Mouse (Mus musculus) erythroid progenitor cell, adult 5-6 weeks (primary cell): ENCODE results near the gene Abcc5. TPM values are rescaled to one million over a fixed set of nuclear protein-coding genes. Genes with fewer than 3 reads are reported as not detected.
"Not testable (repeated sequence)": the region's sequence is repeated elsewhere in the genome, so short reads cannot be mapped to it uniquely, and the experiment has no call there.

Experiments
- ATAC-seq: replicated peaks from 2 replicates; pipeline ENCODE4 v1.8.0; 2016; ENCODE audit warnings: moderate number of reproducible peaks, mild to moderate bottlenecking, moderate TSS enrichment, inconsistent platforms; ENCODE audit not compliant: poor library complexity, low FRiP score, severe bottlenecking
- total RNA-seq, 2 experiments: library from RNA; stranded (forward) in 1 of 2; stranded (reverse) in 1 of 2; fragments of 150-400 nt in 1 of 2; fragments of 186-747, 209-891 nt in 1 of 2; gene quantifications; 2 replicates each; pipeline versions ENCODE4 v1.2.3 to v1.2.4; 2015 to 2017; ENCODE audit warnings: low replicate concordance in 2 of 2

Abcc5 gene
- total RNA-seq, 2 experiments from 2014 or later = 26.0 to 29.3 TPM

DNA sequence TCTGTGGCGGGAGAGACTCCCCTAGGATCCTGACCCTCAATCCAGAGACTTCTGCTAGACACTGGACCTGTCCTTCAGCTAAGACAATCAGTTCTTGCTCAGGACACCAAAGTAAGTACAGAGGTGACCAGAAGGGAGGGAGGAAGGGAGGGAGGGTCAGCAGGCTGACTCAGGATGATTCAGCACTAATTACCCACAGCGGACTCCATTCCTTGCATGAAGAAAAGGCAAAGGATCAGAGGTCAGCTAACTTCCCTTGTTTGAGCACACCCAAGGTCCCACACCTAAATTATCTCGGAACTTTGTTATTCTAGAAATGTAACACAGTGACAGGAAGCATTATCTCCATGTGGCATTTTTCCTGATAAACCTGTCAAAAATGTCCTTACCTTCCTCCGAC lies 54.5 kb downstream of the Abcc5 start:
- ATAC-seq = 0 out of 2 replicates have a peak, but pooled peaks have one; percentile 25

DNA sequence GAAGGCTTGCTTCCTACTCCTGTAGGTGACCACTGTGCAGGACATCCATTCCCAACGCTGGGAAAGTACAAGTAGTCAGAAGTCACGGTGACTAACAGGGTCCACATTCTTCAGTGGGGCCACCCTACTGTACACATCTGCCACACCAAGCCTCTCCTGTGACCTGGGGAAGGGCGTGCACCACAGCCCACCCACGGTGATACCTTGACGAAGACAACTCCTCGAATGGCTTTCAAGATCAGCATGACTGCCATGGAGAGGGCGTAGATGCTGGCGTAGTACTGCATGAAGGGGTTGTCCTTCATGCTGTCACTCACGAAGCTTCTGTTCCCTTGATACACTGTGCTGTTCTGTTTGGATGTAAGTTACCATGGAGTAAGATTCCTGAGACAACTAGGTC lies 58.0 kb downstream of the Abcc5 start:
- ATAC-seq = no peak

DNA sequence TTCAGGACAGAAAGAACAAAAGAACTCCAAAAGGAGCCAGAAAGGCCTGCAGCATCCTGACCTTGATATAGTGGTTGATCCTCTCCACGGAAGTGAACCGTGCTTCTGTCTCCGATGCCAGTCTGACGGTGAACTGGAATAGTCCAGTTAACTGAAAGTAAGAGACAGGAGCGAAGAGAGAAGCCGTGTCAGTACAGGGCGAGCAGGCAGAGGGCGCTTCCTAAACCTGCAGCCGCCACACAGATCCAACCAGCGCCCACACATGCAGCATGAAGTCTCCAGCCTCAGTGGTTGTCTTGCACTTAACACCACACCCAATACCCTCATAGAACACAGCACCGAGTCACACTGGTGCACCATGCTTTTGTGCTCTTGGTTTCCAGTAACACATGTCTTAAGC lies 64.1 kb downstream of the Abcc5 start:
- ATAC-seq = no peak

DNA sequence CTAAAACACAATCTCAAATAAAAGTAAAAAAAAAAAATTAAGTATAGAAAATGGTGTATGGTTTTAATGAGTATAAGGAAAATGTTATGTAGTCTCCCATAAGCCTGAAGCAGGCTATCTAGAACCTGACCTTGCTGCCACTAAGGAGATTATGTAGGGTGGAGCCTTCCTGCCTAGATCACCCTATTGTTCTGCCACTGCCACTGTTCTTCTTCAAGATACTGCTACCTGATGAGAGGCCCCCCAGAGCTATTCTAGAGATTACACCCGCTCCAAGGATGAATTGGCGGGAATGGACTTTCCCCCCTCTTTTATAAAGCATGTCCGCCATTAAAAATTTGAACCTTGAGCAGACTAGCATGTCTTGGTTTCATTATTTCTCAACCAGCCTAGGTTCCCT lies 64.7 kb downstream of the Abcc5 start:
- not testable (repeated sequence) for ATAC-seq

DNA sequence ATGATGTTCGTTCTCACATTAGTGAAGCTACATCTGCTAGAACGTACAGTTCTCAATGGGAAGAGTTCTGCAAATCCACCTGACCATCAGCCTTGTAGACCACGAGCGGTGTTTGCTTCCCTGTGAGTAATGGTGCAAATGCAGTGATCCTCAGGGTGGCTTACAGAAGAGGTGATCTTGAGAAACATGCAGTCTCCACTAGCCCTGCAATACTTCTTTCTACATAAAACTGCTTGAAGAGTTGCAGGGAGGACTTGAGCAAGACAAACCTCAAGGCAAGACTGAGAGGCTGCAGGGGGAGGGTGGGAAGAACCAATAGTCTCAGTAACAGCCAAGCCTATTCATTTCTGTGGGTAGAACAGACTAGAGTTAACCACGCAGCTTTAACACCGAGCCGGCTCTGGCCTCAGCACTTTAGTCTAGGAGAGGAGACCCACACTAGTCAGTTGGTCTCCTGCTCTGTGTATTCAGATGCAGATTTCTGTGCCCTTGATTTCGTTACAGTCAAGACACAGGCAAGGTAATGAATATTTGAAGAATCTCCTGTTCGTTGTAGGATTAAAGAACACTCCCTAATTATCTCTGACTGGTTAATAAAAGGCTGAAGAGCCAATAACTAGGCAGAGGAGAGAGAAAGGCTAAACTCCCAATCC lies 66.4 kb downstream of the Abcc5 start:
- ATAC-seq = no peak

DNA sequence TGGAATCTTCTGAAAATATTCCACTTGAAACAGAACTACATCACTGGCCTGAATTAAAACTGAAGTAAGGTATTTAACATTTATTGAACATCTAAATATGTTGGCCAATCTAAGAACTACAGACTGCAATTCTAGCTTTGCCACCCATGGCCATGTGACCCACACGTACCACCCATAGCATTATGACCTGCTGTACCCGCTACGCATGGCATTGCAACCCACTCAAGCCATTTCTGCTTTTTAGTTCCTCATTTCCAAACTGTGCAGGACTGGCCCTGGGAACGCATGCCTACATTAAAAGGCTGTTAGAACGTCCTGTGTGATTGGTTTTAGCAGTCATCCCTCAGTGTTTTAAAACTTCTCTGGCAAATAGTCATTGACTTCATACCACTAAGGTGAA lies 68.4 kb downstream of the Abcc5 start:
- ATAC-seq = no peak

DNA sequence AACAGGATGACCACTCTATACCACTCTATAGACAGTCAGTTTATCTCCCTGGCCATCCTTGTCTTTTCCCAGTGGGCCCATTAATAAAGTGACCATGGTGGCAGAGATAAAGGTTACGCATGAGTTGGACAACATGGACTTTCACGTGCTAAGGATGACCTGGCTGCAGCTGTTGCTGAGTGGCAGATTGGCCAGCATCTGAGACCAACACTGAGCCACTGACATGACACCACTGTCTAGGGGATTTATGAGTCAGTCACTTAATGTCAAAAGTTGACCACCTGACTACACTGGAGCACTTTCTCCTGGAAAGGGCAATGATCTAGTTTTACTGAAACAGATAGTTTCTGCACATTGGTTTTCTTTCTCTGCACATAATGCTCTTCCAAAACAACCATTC lies 71.4 kb downstream of the Abcc5 start:
- ATAC-seq = no peak

DNA sequence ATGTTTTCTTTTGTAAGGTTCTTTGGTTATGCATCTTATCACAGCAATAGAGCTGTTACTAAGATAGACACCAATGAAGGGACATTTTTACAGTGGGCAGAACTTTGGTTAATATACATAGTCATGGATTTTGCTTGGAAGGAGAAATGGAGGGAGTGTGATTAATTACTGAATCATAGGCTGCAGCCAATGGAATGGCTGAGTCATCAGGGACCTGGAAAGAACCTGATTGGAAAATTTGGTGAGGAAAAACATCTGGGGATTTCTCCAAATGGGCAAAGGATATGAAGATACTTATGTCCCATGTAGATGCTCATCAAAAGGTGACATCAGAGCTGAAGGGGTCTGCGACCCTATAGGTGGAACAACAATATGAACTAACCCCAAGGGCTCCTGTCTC lies 72.2 kb downstream of the Abcc5 start:
- no peak for ATAC-seq

DNA sequence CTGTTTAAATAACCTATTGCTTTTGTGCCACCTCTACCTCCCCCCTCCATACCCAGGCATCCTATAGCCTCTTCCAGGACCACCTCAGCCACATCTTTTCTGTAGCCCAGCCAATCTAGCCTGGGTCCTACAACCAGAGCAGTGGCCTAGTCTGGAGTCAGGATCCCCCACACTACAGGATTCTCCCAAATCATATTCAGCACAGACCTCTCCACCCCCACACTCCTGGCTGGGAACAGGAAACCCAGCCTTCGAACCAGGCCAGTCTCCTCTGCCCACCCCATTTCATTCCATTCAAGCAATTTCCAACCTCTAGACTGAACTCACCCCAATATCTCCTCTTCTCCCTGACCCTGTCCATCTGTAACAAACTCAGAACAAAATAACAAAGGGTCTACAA lies 80.7 kb downstream of the Abcc5 start:
- ATAC-seq = no peak

DNA sequence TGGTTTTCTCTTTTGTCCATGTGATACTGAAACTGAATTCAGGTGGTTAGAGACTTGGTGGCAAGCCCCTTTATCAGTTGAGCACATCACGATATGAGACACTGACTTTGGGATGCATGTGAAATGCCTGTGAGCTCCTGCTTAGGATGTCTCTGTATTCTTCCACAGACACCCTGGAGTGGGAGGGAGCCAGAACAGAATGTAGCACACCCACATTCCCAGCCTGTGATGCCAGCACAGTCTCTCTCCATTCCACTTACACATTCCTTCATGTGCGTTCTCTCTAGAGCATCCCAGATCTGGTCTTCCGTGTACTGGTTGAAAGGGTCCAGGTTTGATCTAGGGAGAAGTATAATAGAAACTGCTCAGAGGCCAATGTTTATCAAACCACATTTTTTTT lies 87.6 kb downstream of the Abcc5 start:
- no peak for ATAC-seq

DNA sequence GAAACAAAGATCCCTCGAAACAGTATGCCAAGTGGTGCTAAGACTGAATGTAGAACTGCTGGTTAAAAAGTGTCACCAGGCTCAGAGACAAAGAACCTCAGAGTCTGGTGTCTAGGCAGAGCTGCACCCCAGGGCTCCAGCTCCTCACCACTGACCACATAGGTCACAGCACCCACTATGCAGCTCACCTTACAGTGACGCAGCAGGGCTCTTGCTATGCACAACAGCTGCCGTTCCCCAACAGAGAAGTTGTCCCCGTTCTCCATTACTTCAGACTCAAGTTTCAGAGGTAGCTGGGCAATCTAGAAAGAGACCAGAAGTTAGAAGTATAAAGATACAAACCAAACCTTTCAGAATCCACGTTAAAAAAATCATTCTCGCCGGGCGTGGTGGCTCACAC lies 91.3 kb downstream of the Abcc5 start:
- ATAC-seq = no peak

DNA sequence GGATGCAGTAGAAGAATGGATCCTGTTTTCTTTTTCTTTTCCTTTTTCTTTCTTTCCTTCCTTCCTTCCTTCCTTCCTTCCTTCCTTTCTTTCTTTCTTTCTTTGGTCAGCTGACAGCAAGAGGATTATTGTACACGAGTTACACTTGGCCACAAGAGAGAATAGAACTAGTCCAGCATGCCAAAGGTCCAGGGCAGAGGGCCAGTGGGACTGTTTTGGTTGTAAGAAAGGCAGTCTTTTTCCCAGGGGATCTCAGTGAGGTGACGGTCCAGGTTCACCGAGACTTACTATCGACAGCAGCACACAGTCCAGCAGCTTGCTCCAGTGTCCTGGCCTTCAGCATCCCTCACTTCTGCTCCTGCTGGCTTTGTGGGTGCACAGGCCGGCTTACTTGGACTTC lies 97.9 kb downstream of the Abcc5 start:
- no peak for ATAC-seq

DNA sequence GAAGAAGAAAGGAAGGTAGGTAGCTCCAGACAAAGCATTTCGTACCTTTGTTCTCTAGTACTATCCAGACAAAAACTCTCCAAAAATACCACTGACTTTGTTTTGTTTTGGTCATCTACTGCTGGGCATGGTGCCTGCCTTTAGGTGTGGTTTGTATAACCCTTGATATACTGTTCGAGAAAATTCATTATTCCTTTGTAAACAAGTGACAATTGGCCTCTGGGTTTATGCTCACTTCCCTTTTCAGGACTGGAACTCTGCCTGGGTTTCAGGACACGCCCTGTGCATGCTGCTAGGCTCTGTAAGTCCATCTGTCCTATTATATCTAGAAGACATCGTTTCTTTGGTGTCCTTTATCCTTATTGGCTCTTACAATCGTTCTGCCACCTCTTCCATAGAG lies 100.9 kb downstream of the Abcc5 start, which contains the start of gene Cyp2ab1:
TSS of gene Cyp2ab1 (minus strand) at position 119 of the 400 bp plus-strand sequence.
- ATAC-seq = no peak

DNA sequence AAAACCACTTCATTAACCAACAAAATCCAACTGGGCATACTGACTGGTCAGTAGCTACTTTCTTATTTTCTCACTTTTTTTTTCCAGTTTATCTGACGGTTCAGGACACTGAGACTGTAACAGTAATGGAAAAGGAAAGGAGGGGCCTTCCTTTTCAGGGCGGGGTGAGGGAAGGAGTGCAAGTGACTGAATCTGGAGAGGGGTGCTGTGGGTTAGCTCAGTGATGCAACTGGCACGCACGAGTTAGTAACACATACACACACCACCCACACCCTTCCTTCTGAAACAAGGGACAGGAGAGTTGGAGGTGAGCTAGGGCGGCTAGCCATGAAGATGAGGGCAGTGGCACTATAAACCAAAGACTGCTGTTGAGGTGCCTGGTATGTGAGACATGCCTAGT lies 102.3 kb downstream of the Abcc5 start:
- ATAC-seq = no peak

DNA sequence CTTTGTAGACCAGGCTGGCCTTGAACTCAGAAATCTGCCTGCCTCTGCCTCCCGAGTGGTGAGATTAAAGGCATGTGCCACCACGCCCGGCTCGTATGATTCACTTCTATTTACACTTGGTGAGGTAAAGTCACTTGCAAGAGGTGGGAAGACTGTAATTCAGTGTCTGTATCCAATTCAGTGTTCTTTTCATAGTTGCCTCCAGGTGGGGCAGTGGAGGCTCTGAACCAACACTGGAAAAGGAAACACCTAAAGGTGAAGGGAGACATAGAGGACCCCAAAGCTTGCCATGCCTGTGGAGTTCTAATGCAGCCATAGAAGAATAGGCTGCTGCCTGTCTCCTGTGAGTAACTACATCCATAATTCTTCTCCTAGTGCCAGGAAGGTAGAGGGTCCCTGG lies 103.9 kb downstream of the Abcc5 start:
- no peak for ATAC-seq

DNA sequence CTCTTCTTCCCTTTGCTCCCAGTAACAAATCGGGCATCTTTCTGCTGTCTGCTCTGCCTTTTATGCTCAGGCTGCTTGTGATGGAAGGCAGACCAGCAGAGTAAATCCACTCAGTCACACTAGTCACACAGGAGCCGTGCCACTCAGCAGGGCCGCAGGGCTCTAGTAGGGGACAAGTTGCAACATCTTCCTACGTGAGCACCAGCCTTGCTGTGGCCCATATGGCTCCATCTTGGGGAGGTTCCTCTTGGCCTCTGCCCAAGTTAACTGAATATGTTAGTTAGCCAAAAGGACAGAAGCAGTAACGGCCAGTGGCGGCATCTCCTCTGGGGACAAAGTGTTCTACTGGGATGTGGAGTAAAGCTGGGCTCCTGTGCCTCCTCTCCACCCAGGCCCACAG lies 109.4 kb downstream of the Abcc5 start:
- ATAC-seq = no peak

DNA sequence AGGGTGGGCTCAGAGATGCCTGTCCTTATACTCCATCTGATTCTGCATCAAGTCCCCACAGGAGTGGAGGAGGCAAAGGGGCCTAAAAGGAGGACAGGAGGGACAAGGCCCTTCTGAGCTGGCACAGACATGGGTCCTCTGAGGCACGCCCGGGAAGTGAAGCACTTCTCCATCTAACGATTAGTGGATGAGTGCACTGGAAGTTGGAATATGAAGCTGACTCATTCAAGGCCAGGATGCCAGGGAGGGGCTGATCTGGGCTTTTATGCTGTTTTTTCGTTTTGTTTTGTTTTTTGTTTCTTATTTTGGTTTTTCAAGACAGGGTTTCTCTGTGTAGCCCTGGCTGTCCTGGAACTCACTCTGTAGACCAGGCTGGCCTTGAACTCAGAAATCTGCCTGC lies 110.9 kb downstream of the Abcc5 start:
- ATAC-seq = no peak

DNA sequence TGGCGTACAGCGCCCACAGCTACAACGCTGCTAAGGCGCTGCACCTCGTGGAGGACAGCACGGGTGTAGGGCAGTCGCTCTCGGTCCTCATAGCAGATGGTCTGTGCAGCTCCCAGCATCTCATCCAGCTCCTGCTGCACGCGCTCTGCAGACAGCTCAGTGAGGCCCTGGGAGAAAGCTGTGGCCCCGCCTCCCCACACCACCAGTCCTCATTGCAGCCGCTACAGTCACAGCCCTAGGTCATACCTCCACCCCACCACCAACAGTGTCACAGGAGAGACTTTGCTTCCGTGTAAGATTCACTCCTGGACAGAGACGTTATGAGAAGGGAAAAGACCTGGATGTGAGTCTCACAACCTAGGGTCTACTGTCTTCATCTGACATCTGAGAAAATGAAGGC lies 113.9 kb downstream of the Abcc5 start:
- ATAC-seq = no peak

DNA sequence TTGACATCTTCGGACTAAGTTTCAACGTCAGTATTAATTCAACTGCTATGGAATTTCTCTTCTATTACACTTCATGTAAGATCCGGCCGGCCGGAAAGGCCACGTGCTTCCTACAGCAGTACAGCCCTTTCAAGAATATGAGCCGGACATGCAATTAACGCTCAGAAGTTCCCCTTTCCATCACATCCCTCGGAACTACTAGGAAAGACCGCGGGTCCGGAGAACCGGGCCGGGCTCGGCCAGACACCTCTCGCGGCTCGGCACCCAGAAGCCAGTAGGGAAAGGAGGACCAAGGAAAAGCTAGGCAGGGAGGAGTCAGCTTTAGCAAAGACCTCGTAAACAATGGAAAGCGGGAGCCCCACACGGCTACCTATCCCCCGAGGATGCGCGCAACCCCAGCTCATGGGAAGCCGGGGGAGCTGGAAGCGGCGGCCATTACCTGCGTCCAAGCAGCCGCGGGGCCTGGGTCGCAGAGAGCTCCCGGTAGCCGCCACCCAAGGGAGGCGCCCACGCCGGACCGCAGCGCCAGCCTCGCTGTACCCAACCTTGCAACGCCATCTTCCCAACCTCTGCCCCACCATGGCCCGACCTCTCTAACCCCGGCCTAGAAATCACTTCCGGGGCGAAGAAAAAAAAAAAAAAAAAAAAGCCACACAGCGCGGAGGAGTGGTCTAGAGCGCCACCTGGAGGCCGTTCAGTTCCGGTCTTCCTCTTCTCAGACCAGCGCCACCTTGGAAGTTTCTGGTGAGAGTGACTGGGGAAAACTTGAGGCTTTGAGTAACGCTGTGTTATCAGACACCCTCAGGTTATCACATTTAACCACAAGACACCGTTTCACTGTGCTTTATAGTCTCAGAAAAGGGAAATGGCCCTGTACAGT lies 124.2 kb downstream of the Abcc5 start, which contains the start of gene Parl:
TSS of gene Parl (minus strand) at position 618 of the 880 bp plus-strand sequence.
- ATAC-seq = peak; percentile 89

DNA sequence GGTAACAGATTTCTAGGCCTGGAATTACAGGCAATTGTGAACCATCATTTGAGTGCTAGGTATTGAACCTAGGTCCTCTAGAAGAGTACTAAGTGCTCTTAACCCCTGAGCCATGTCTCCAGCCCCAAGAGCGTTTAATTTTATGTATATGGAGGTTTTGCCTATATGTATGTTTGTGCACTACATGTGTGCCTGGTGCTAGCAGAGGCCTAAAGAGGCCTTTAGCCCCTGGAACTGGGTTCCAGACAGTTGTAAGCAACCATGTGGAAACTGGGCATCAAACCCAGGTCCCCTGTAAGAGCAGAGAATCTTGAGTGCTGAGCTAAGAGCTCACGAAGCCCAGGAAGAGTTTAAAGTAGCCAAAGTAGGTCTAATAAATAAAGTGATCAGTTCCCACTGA lies 126.1 kb downstream of the Abcc5 start:
- no peak for ATAC-seq
